Mouse (Mus musculus): ENCODE data around the gene Cpne6. TPM values are rescaled to one million over a fixed set of nuclear protein-coding genes. Genes with fewer than 3 reads are reported as not detected.
A peak's percentile ranks its signal among the peaks of the same experiment; 100 is the strongest.

The Cpne6 gene
- total and polyA plus RNA-seq, 3 experiments, result not detected

- peaks cover 6% of the 10 kb centered on the region; the same call in 1 of the 2 replicates for H3K79me2 ChIP-seq (replicated peaks; ENCODE audit: control insufficient read depth, extremely low read depth, insufficient read depth, poor library complexity, severe bottlenecking)
- no peak for DNase-seq (ENCODE audit: extremely low read depth)
- no peaks in the 10 kb centered on the region for H3K27me3 ChIP-seq (replicated peaks)
- H3K4me1 ChIP-seq (ENCODE audit: control insufficient read depth in 1 of 2, insufficient read depth in 2 of 2), result peaks cover 9 to 35% of the 10 kb centered on the region in 2 experiments
- no peaks in the 10 kb centered on the region for H3K9me3 ChIP-seq (replicated peaks; ENCODE audit: low read length)
- dilution Hi-C loops (cut with MboI; ENCODE audit: extremely low pct_ligation_motif_present, extremely low pct_unique_long_range_greater_than_20kb, low sequenced_read_pairs), result no loop called here
- in situ Hi-C loops (cut with MboI; ENCODE audit: low pct_ligation_motif_present, low pct_unique_long_range_greater_than_20kb, low sequenced_read_pairs), result no loop called here
- H3K9ac ChIP-seq (ENCODE audit: insufficient read depth, low read depth), result peak overlapping the region; percentile 87
- peaks cover 7 to 20% of the 10 kb centered on the region in 2 experiments for H3K36me3 ChIP-seq (replicated peaks in 1 of 2; ENCODE audit: control insufficient read depth in 1 of 2, insufficient read depth in 1 of 2, low read length in 1 of 2)
- peak overlapping the region; percentile 61; the same call in 1 of the 2 replicates for H3K4me2 ChIP-seq (ENCODE audit: insufficient read depth, low read depth, poor library complexity, severe bottlenecking)
- H3K4me3 ChIP-seq (replicated peaks in 1 of 3; ENCODE audit: low read depth in 2 of 3, low read length in 2 of 3, poor library complexity in 1 of 3), result peak overlapping the region in 2 of 3 experiments; percentile 69 to 80
- peak; percentile 58; the same call in 1 of the 2 replicates for TF ChIP-seq TBP (conservative IDR thresholded peaks at IDR 0.05; ENCODE audit: low read depth, low read length)
- TF ChIP-seq CHD1 (IDR thresholded peaks at IDR 0.05; ENCODE audit: low read depth, low read length), result peak; percentile 54; the same call in 1 of the 2 replicates
- TF ChIP-seq HCFC1 (IDR thresholded peaks at IDR 0.05; ENCODE audit: low read depth, low read length), result no peak
- H3K27ac ChIP-seq (ENCODE audit: insufficient read depth, low read depth), result no peak overlapping the region
Measured at GRCm38 (mm10) chr14:55558740-55559448, 48.6 kb downstream of the Cpne6 start.

GRCm38 (mm10) chr14:55559799-55560201 is 49.6 kb downstream of the Cpne6 start, which contains the start of gene Dcaf11:
TSS of gene Dcaf11 (plus strand) at chr14:55560006.
- H3K79me2 ChIP-seq (replicated peaks; ENCODE audit: control insufficient read depth, extremely low read depth, insufficient read depth, poor library complexity, severe bottlenecking), result peaks cover 6% of the 10 kb centered on the region; the same call in 1 of the 2 replicates
- peaks cover 13 to 29% of the 10 kb centered on the region in 2 experiments for H3K36me3 ChIP-seq (replicated peaks in 1 of 2; ENCODE audit: control insufficient read depth in 1 of 2, insufficient read depth in 1 of 2, low read length in 1 of 2)
- no peaks in the 10 kb centered on the region for H3K9me3 ChIP-seq (replicated peaks; ENCODE audit: low read length)
- peak within 1 kb of the TSS; percentile 95 for H3K27ac ChIP-seq (ENCODE audit: insufficient read depth, low read depth)
- H3K4me3 ChIP-seq (replicated peaks in 1 of 3; ENCODE audit: low read depth in 2 of 3, low read length in 2 of 3, poor library complexity in 1 of 3), result peak within 1 kb of the TSS; percentile 69 to 80 (median 80)
- peak; percentile 97 for DNase-seq (ENCODE audit: extremely low read depth)
- dilution Hi-C loops (cut with MboI; ENCODE audit: extremely low pct_ligation_motif_present, extremely low pct_unique_long_range_greater_than_20kb, low sequenced_read_pairs) (no loop called here), in situ Hi-C loops (cut with MboI; ENCODE audit: low pct_ligation_motif_present, low pct_unique_long_range_greater_than_20kb, low sequenced_read_pairs) (no loop called here)
- peak within 1 kb of the TSS; percentile 73; the same call in 1 of the 2 replicates for H3K4me2 ChIP-seq (ENCODE audit: insufficient read depth, low read depth, poor library complexity, severe bottlenecking)
- H3K9ac ChIP-seq (ENCODE audit: insufficient read depth, low read depth), result peak within 1 kb of the TSS; percentile 87
- peak; percentile 33; the same call in 1 of the 2 replicates for TF ChIP-seq POLR2AphosphoS2 (IDR thresholded peaks at IDR 0.05; ENCODE audit: low read depth, low read length)
- peak; percentile 30; the same call in 1 of the 2 replicates for TF ChIP-seq MYC (IDR thresholded peaks at IDR 0.05; ENCODE audit: low read depth, low read length)
- TF ChIP-seq TCF12 (IDR thresholded peaks at IDR 0.05; ENCODE audit: low read depth, low read length), result peak; percentile 73; the same call in 1 of the 2 replicates
- peak; percentile 78; the same call in 1 of the 2 replicates for TF ChIP-seq ELF1 (IDR thresholded peaks at IDR 0.05; ENCODE audit: low read depth, low read length)
- no peak for TF ChIP-seq JUN (IDR thresholded peaks at IDR 0.05; ENCODE audit: insufficient read depth, low read depth, low read length)
- peak in 1 of 2 experiments; percentile 34; a peak in 2 of 4 replicates for TF ChIP-seq CTCF (conservative IDR thresholded peaks at IDR 0.05 in 1 of 2, IDR thresholded peaks at IDR 0.05 in 1 of 2; ENCODE audit: low read depth in 2 of 2, low read length in 2 of 2)
- TF ChIP-seq USF1 (IDR thresholded peaks at IDR 0.05; ENCODE audit: low read depth, low read length), result peak; percentile 37
- TF ChIP-seq ZMIZ1 (IDR thresholded peaks at IDR 0.05; ENCODE audit: low read depth, low read length), result peak; percentile 79
- TF ChIP-seq MAX (IDR thresholded peaks at IDR 0.05; ENCODE audit: low read length), result peak; percentile 69; the same call in 1 of the 2 replicates
- peak; percentile 9 for TF ChIP-seq RAD21 (IDR thresholded peaks at IDR 0.05; ENCODE audit: low read depth, low read length)
- TF ChIP-seq ETS1 (conservative IDR thresholded peaks at IDR 0.05; ENCODE audit: low read depth, low read length), result peak; percentile 27; the same call in 1 of the 2 replicates
- TF ChIP-seq NELFE (IDR thresholded peaks at IDR 0.05; ENCODE audit: low read depth, low read length), result peak; percentile 85
- no peak; the same call in 1 of the 2 replicates for TF ChIP-seq TBP (conservative IDR thresholded peaks at IDR 0.05; ENCODE audit: low read depth, low read length)
- no peak for TF ChIP-seq KAT2A (IDR thresholded peaks at IDR 0.05; ENCODE audit: insufficient replicate concordance, low read length)
- TF ChIP-seq UBTF (IDR thresholded peaks at IDR 0.05; ENCODE audit: low read depth, low read length), result 0 out of 2 replicates have a peak, but pooled peaks have one; percentile 68
- TF ChIP-seq SMC3 (IDR thresholded peaks at IDR 0.05; ENCODE audit: low read depth, low read length), result 0 out of 2 replicates have a peak, but pooled peaks have one; percentile 18
- peak; percentile 55; the same call in 1 of the 2 replicates for TF ChIP-seq HCFC1 (IDR thresholded peaks at IDR 0.05; ENCODE audit: low read depth, low read length)
- TF ChIP-seq RCOR1 (conservative IDR thresholded peaks at IDR 0.05; ENCODE audit: low read depth, low read length), result no peak
- TF ChIP-seq POLR2A (IDR thresholded peaks at IDR 0.05; ENCODE audit: low read depth, low read length), result peak; percentile 81
- peak; percentile 89 for TF ChIP-seq CHD2 (IDR thresholded peaks at IDR 0.05; ENCODE audit: low read length)
- peak; percentile 89 for TF ChIP-seq NRF1 (IDR thresholded peaks at IDR 0.05; ENCODE audit: low read depth, low read length)
- H3K4me1 ChIP-seq (ENCODE audit: control insufficient read depth in 1 of 2, insufficient read depth in 2 of 2), result peaks cover 9 to 32% of the 10 kb centered on the region in 2 experiments
- H3K27me3 ChIP-seq (replicated peaks), result no peaks in the 10 kb centered on the region
